Mouse (Mus musculus) intestine, embryonic 15.5 days (tissue): ENCODE measurements around the gene Ublcp1. TPM values are rescaled to one million over a fixed set of nuclear protein-coding genes. Genes with fewer than 3 reads are reported as not detected.
"Not testable (repeated sequence)": the region's sequence is repeated elsewhere in the genome, so short reads cannot be mapped to it uniquely, and the experiment has no call there.

Experiments
- ATAC-seq: fragments of 200-750 bp; cut with Nextera tagmentation; 2 replicates; pipeline ENCODE4 v1.8.0; 2017; ENCODE audit warnings: moderate TSS enrichment, moderate library complexity
- H3K27ac ChIP-seq: fragments of 300-500 bp; sonication (generic); 2 replicates; pipeline ENCODE4 v1.5.1; 2015; ENCODE audit warnings: mild to moderate bottlenecking, inconsistent platforms
- H3K27me3 ChIP-seq: fragments of 300-500 bp; sonication (generic); replicated peaks from 2 replicates; pipeline ENCODE4 v1.6.1; 2015; ENCODE audit warnings: inconsistent platforms
- H3K36me3 ChIP-seq: fragments of 300-500 bp; sonication (generic); 2 replicates; pipeline ENCODE4 v1.6.1; 2015; ENCODE audit warnings: inconsistent platforms
- H3K4me1 ChIP-seq: fragments of 300-500 bp; sonication (generic); replicated peaks from 2 replicates; pipeline ENCODE4 v1.6.1; 2015; ENCODE audit warnings: inconsistent platforms
- H3K4me2 ChIP-seq: fragments of 300-500 bp; sonication (generic); replicated peaks from 2 replicates; pipeline ENCODE4 v1.6.1; 2015; ENCODE audit warnings: mild to moderate bottlenecking, inconsistent platforms
- H3K4me3 ChIP-seq: fragments of 300-500 bp; sonication (generic); replicated peaks from 2 replicates; pipeline ENCODE4 v1.5.1; 2015; ENCODE audit warnings: inconsistent platforms
- H3K9ac ChIP-seq: fragments of 300-500 bp; sonication (generic); 2 replicates; pipeline ENCODE4 v1.6.1; 2015; ENCODE audit warnings: inconsistent platforms
- H3K9me3 ChIP-seq: fragments of 300-500 bp; sonication (generic); 2 replicates; pipeline ENCODE4 v1.6.1; 2016; ENCODE audit warnings: inconsistent platforms
- WGBS: fragments of 180-500 bp; shearing (Covaris S2); methylation state at CpG from one replicate; pipeline ENCODE4 v1.1.7; 2015; 5-methylcytosine and 5-hydroxymethylcytosine counted together
- polyA plus RNA-seq: library from polyadenylated mRNA; unstranded; fragments of >200 nt; fragmentation: Nextera tagmentation; extraction: Ambion mirVana; gene quantifications from 2 replicates; pipeline ENCODE4 v1.2.1, GENCODE M21; 2015

Ublcp1 gene
- polyA plus RNA-seq, 1 experiment from 2014 or later, result 55.1 TPM

GRCm38 (mm10) chr11:44478382-44478781 lies 8.1 kb upstream of the Ublcp1 start:
- Histone ChIP-seq H3K9me3 (no peaks in the 10 kb centered on the region), H3K4me3 (no peak overlapping the region), H3K9ac (no peak overlapping the region), H3K4me2 (no peak overlapping the region), H3K27ac (no peak overlapping the region), H3K36me3 (no peaks in the 10 kb centered on the region), H3K27me3 (no peaks in the 10 kb centered on the region), H3K4me1 (no peaks in the 10 kb centered on the region)
- WGBS, result 91% methylated on average over 4 of the region's 4 CpGs
- ATAC-seq, result no peak

GRCm38 (mm10) chr11:44476445-44476844 lies 6.1 kb upstream of the Ublcp1 start:
- no peaks in the 10 kb centered on the region for H3K36me3 ChIP-seq
- no peak for ATAC-seq
- no peaks in the 10 kb centered on the region for H3K9me3 ChIP-seq
- H3K27me3 ChIP-seq, result no peaks in the 10 kb centered on the region
- H3K4me1 ChIP-seq, result no peaks in the 10 kb centered on the region
- H3K27ac ChIP-seq, result no peak overlapping the region
- no peak overlapping the region for H3K4me2 ChIP-seq
- H3K4me3 ChIP-seq, result no peak overlapping the region
- WGBS, result 81% methylated on average over 2 of the region's 2 CpGs
- no peak overlapping the region for H3K9ac ChIP-seq

- H3K36me3 ChIP-seq, result no peaks in the 10 kb centered on the region
- no peaks in the 10 kb centered on the region for H3K9me3 ChIP-seq
- no peak for ATAC-seq
- H3K9ac ChIP-seq, result no peak overlapping the region
- 0 out of 2 replicates have a peak, but pooled peaks cover 3% of the 10 kb centered on the region for H3K4me1 ChIP-seq
- WGBS, result 70% methylated on average over 3 of the region's 3 CpGs
- no peak overlapping the region for H3K4me3 ChIP-seq
- H3K4me2 ChIP-seq, result no peak overlapping the region
- H3K27ac ChIP-seq, result no peak overlapping the region
- H3K27me3 ChIP-seq, result no peaks in the 10 kb centered on the region
These were observed 5.2 kb upstream of the Ublcp1 start for GRCm38 (mm10) chr11:44475467-44475866.

DNA sequence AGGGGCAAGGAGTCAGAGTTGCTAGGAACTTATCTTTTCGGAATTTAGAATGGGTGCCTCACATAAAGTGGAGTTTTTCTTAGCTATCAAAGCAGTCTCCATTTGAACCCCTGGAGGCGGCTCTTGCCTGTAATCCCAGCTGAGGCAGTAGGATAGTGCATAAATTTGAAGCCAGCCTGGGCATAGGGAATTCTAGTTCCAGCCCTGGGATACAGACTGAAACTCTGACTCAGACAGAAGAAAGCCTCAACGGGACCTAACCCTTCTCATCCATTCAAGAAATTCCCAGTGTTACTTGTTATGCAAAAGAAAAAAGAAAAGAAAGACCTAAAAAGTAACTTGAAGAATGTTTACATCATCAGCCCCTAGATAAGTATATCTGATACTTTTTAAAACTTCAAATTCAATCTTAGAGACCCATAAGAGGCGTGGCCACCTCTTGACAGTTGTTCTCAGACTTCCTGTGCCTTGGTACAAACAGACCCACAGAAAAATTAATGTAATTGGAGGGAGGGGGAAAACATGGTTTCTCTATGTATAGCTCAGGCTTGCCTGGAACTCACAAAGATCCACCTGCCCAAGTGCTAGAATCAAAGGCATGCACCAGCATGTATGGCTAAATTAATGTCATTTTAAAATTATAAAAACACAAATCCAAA lies 1.2 kb upstream of the Ublcp1 start:
- H3K9ac ChIP-seq, result peak overlapping the region; percentile 89
- H3K27me3 ChIP-seq, result no peaks in the 10 kb centered on the region
- peak overlapping the region; percentile 89 for H3K27ac ChIP-seq
- no peak for ATAC-seq
- 0 out of 2 replicates have a peak, but pooled peaks cover 7% of the 10 kb centered on the region for H3K4me1 ChIP-seq
- peak overlapping the region; percentile 97 for H3K4me3 ChIP-seq
- H3K36me3 ChIP-seq, result no peaks in the 10 kb centered on the region
- 10% methylated on average over 4 of the region's 4 CpGs for WGBS
- H3K4me2 ChIP-seq, result peak overlapping the region; percentile 90
- no peaks in the 10 kb centered on the region for H3K9me3 ChIP-seq

- Histone ChIP-seq H3K4me1 (0 out of 2 replicates have a peak, but pooled peaks cover 7% of the 10 kb centered on the region), H3K27me3 (no peaks in the 10 kb centered on the region), H3K36me3 (no peaks in the 10 kb centered on the region), H3K9me3 (no peaks in the 10 kb centered on the region), H3K27ac (peak overlapping the region; percentile 89), H3K9ac (peak overlapping the region; percentile 89), H3K4me2 (peak overlapping the region; percentile 90), H3K4me3 (peak overlapping the region; percentile 97)
- WGBS, result under 1% methylated on average over 59 of the region's 59 CpGs
- ATAC-seq, result peak; percentile 80
These were observed 459 bp downstream of the Ublcp1 start for GRCm38 (mm10) chr11:44469646-44470431.

- Histone ChIP-seq H3K36me3 (no peaks in the 10 kb centered on the region), H3K4me3 (no peak overlapping the region), H3K9me3 (no peaks in the 10 kb centered on the region), H3K9ac (no peak overlapping the region), H3K4me1 (0 out of 2 replicates have a peak, but pooled peaks cover 7% of the 10 kb centered on the region), H3K4me2 (no peak overlapping the region), H3K27me3 (no peaks in the 10 kb centered on the region), H3K27ac (no peak overlapping the region)
- 86% methylated on average over 10 of the region's 10 CpGs for WGBS
- ATAC-seq, result no peak
These were observed 1.9 kb downstream of the Ublcp1 start for GRCm38 (mm10) chr11:44468306-44468790.

DNA sequence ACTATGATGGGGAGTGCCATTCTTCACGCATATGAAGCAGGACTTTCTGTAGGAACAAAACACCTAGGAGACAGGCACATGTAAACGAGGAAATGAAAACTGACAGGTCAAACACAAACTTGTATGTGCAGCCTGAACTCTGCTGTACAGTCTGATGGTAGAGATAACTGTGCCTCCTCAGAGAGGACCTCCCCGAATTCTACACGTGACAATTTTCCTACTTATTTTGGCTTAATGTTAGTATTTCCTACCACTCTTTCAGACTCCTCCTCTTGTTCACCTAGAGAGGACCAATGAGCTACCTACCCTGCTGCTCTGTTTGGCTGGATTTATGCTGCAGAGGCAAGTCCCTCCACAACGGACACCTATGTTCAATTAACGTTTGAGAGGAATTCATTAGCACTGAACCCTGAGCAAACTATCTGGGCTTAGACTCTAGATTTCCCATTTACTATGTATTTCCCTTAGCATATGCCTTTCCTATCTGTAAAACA lies 3.3 kb downstream of the Ublcp1 start:
- Histone ChIP-seq H3K36me3 (no peaks in the 10 kb centered on the region), H3K9ac (no peak overlapping the region), H3K9me3 (no peaks in the 10 kb centered on the region), H3K4me2 (no peak overlapping the region), H3K27ac (no peak overlapping the region), H3K27me3 (no peaks in the 10 kb centered on the region), H3K4me1 (0 out of 2 replicates have a peak, but pooled peaks cover 7% of the 10 kb centered on the region), H3K4me3 (no peak overlapping the region)
- ATAC-seq, result no peak
- 77% methylated on average over 6 of the region's 6 CpGs for WGBS

DNA sequence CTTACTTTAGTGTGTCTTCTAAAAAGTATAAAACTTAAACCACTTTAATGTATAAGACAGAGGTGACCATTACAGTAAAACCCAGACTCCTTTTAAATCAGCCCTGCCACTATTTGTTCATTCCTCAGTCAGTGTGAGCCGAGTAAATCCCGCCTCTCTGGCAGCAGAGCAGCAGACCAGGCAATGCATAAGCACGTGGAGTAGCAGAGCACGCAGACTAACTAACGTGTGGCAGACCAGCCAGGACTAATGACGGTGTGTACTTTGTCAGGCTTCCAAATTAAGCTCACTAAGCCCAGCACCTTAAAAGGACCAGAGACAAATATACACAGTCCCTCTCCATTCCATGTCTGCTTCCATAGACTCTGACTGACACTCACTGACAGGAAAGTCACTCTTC lies 8.8 kb downstream of the Ublcp1 start:
- Histone ChIP-seq H3K4me3 (no peak overlapping the region), H3K36me3 (0 out of 2 replicates have a peak, but pooled peaks cover 4% of the 10 kb centered on the region)
- 71% methylated on average over 6 of the region's 6 CpGs for WGBS

DNA sequence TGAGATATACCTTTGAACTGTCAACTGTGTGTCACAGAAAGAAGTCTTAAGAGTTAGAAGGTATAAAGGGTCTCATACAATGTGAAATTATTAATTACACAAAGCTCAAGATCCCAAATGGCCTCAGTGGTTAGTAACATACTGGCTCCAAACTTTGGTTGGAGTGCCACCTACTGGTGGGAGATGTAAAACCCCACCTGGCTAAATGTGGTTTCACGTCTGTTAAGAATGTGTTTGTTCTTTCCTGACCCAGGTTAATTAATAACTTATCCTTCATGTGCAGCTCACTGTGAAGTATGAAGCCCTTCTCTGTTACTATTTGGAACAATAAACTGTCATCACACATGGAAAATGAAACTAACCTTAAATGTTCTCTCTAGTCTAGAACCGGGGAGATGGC lies 16.9 kb downstream of the Ublcp1 start:
- peak; percentile 91 for ATAC-seq
- no peak overlapping the region for H3K4me3 ChIP-seq
- H3K4me1 ChIP-seq, result no peaks in the 10 kb centered on the region
- H3K9ac ChIP-seq, result no peak overlapping the region
- no peaks in the 10 kb centered on the region for H3K36me3 ChIP-seq
- 50% methylated on average over 2 of the region's 2 CpGs for WGBS
- H3K4me2 ChIP-seq, result no peak overlapping the region
- H3K27me3 ChIP-seq, result no peaks in the 10 kb centered on the region
- H3K27ac ChIP-seq, result no peak overlapping the region
- H3K9me3 ChIP-seq, result no peaks in the 10 kb centered on the region

More for the DNA sequence above, 8.8 kb downstream of the Ublcp1 start:
- H3K4me1 ChIP-seq, result no peaks in the 10 kb centered on the region
- no peak overlapping the region for H3K9ac ChIP-seq
- H3K9me3 ChIP-seq, result no peaks in the 10 kb centered on the region
- ATAC-seq, result no peak
- no peak overlapping the region for H3K27ac ChIP-seq
- H3K27me3 ChIP-seq, result no peaks in the 10 kb centered on the region
- no peak overlapping the region for H3K4me2 ChIP-seq

- H3K27me3 ChIP-seq, H3K36me3 ChIP-seq, H3K4me3 ChIP-seq, ATAC-seq, H3K9ac ChIP-seq, H3K9me3 ChIP-seq, H3K27ac ChIP-seq, H3K4me2 ChIP-seq, H3K4me1 ChIP-seq: not testable (repeated sequence)
- 87% methylated on average over 5 of the region's 5 CpGs for WGBS
These were observed 18.3 kb downstream of the Ublcp1 start for GRCm38 (mm10) chr11:44452016-44452415.

- Histone ChIP-seq H3K4me1 (no peaks in the 10 kb centered on the region), H3K27me3 (no peaks in the 10 kb centered on the region), H3K4me3 (no peak overlapping the region), H3K27ac (no peak overlapping the region), H3K4me2 (no peak overlapping the region), H3K36me3 (no peaks in the 10 kb centered on the region), H3K9me3 (no peaks in the 10 kb centered on the region), H3K9ac (no peak overlapping the region)
- ATAC-seq, result no peak
These were observed 19.3 kb downstream of the Ublcp1 start for GRCm38 (mm10) chr11:44451046-44451445.

- H3K27ac ChIP-seq, result no peak overlapping the region
- H3K4me1 ChIP-seq, result no peaks in the 10 kb centered on the region
- no peak for ATAC-seq
- WGBS, result 96% methylated on average over 6 of the region's 6 CpGs
- no peak overlapping the region for H3K4me3 ChIP-seq
- no peaks in the 10 kb centered on the region for H3K27me3 ChIP-seq
- H3K36me3 ChIP-seq, result no peaks in the 10 kb centered on the region
- no peak overlapping the region for H3K9ac ChIP-seq
- no peaks in the 10 kb centered on the region for H3K9me3 ChIP-seq
- H3K4me2 ChIP-seq, result no peak overlapping the region
These were observed 32.5 kb downstream of the Ublcp1 start for GRCm38 (mm10) chr11:44437786-44438185.
